Mouse (Mus musculus): ENCODE measurements around the gene Fibcd1.

- TF ChIP-seq CTCF (IDR thresholded peaks at IDR 0.05; ENCODE audit: borderline replicate concordance, insufficient read depth, low read length) = no peak
- no peak for TF ChIP-seq POLR2A (IDR thresholded peaks at IDR 0.05; ENCODE audit: low read depth, low read length)
Observed at GRCm38 (mm10) chr2:31769631-31770111, 76.1 kb downstream of the Fibcd1 start.

Measured in embryonic fibroblast, embryonic 13.5 days (primary cell).